Mouse (Mus musculus) regulatory T cell (primary cell): ENCODE measurements at regions not wholly inside any gene's neighbourhood (a gene's known extent, or its start where the extent isn't known, plus 50 kb on each side); places are given as distances from the start of the nearest gene placed in this dataset.

Experiments
- in situ Hi-C: fragments of 300-600 bp; cut with MboI, MseI; formaldehyde crosslinking; loops from one replicate; pipeline ENCODE4 v1.15.1; 2025; ENCODE audit warnings: high pct_unique_total_duplicates

GRCm38 (mm10) chr3:136611682-136612081 lies 58.2 kb upstream of the Ppp3ca start:
- in situ Hi-C loops: no loop called here

DNA sequence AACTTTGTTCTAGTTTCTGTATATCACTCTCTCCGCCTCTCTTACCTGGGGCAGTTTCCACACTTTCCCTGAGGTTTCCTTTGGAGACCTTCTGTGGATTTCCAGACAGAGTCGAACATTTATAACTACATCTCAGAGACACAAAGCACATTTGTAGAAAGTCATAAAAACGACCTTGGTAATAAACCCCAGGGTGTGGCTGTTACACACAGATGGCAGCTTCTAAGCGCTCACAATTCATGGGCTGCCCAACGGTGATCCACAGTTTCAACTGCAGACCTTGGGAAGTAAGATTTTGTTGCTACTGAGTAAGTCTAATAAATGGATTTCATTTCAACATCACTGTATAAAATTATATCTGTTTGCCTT lies 59.4 kb upstream of the Ppp3ca start:
- in situ Hi-C loops: no loop called here

DNA sequence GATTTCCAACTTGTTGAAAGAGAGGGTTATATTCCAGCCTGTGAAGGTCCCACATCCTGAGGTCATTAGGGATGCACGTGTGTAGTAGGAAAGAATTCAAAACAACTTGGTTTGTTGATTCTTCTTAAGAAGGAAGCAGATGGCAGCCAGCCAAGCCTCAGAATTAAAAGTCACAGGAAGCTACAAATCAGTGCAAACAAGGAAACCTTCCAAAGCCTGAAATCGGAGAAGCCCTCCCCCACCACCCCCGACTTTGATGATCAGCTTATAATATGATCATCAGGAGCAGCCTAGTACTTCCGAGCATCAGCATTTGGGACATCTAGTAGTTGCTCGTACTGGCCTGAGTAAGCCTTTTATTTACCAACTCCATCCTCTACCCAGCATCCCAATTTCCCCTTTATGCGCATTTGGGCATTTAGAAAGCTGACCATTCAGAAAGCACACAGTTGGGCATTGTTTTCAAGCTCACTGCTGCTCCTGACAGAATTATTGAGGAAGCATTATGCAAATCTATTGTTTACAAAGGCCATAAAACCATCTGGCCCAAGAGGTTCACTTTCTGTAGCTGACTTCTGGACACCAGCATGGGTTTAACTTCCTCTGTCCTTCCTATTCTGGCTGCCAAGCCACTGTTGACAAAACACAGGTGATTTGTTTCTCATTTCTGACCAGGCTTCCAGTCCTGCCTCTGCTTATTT lies 59.9 kb upstream of the Ppp3ca start:
- in situ Hi-C loops: no loop called here

- in situ Hi-C loops: no loop called here
Measured at GRCm38 (mm10) chr3:136601706-136602105, 68.2 kb upstream of the Ppp3ca start.

GRCm38 (mm10) chr3:136583937-136584336 lies 86.0 kb upstream of the Ppp3ca start:
- in situ Hi-C loops: no loop called here

- in situ Hi-C loops: no loop called here
Measured at GRCm38 (mm10) chr3:136578016-136578415, 91.9 kb upstream of the Ppp3ca start.

GRCm38 (mm10) chr3:136570517-136570916 lies 99.4 kb upstream of the Ppp3ca start:
- in situ Hi-C loops: no loop called here

DNA sequence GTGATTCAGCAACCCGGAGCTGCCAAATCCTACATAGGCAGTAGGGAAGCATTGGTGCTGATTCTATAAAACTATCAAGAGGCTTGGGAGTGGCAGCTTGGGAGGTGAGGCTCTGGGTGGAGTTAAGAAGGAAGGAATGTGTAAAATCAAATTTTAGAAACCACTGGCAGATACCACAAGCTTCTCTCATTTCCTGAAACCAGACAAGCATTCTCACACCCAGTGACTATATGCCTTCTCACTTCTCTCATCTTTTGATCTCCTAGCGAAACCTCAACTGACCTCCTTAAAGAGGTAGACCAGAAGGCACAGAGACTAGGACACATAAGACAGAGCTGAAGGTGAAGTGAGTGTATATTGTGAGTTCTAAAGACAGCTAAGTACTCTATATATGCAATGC lies 113.4 kb upstream of the Ppp3ca start:
- in situ Hi-C loops: no loop called here

DNA sequence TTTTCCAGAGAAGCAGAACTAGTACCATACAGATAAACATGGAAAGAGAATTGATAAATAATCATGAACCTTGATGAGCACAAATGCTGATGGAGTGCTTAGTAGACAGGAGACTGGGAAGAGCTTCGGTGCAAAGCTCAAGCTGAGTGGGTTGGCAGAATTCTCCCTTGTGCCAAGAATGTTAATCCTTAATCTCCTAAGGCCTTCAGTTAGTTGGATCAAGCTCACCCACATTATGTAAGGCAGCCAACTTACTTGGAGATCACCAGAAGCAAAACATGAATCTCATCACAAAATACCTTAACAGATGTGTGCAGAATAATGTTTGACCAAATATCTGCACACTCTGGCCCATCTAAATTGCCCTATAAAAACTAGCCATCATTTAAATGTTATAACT lies 120.5 kb upstream of the Ppp3ca start:
- in situ Hi-C loops: no loop called here

DNA sequence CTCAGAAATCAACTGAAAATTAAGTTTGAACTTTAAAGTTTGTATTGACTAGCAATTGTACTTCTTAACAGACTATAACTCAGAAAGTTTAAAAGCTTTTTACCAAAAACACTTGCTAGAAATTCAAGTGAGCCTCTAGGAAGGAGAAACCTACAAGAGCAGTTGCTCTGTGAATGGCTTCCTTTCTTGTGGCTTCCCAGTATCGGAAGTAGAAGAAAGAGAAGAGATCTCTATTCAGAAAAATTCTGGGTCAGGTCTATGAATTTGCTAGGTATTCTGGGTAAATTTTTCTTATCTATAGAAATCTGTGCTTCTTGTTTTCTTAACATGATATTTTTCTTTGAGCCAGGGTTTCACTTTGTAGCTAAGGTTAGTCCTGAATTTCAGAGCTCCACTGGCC lies 138.3 kb upstream of the Ppp3ca start:
- in situ Hi-C loops: no loop called here

DNA sequence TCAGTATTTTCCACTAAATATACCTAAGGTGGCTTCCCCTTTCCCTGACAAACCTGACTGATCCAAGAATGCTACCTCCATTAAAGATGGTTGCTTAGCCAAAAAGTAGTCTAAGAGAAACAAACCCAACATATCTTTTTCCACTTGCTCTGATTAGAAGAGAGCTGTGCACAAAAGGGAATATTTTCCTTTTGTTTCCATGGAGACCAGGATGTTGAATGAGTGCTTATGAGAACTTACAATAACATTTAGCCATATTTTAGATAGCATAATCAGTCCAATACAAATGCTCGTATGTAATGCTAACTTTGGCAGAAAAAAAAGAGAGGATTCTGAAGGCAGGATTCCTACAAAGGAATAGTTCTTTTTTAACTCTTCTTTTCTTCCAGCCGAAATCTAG lies 161.3 kb upstream of the Ppp3ca start:
- in situ Hi-C loops: no loop called here

DNA sequence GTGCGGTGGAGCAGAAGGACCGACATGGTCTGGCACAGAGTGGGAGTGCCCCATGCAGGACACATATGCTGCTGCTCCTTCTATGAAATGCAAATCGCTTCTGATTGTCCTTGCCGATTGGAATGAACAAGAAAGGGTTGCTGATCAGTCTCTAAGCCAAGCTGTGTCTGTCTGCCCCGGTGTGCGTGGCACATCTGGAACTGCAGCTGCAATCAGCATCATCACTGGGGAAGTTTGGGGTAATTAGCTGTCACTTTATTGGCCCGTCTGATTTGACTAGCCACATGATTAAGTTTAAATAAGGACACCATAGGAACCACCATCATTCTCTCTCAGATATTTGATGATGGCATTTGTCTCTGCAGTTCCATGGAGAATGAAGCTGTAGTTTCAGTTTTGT lies 162.9 kb upstream of the Ppp3ca start:
- in situ Hi-C loops: no loop called here

GRCm38 (mm10) chr3:136494831-136495230 lies 169.0 kb upstream of the Bank1 start:
- in situ Hi-C loops: no loop called here

DNA sequence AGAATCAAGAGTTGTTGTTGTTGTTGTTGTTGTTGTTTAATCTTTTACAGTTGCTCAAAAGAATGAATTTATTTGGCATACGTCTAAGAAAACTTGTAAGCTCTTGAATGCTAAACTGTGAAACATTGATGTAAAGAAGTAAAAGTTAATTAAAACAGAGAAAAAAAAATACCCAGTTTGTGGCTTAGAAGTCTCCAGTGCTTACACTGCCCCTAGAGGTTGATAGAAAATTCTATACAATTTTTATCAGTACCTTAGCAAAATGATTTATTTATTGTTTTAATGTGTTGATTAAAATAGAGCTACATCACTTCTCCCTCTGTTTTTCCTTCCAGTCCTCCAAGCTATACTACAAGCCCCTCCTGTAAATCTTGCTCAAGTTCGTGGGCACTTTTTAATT lies 165.8 kb upstream of the Bank1 start:
- in situ Hi-C loops: no loop called here

DNA sequence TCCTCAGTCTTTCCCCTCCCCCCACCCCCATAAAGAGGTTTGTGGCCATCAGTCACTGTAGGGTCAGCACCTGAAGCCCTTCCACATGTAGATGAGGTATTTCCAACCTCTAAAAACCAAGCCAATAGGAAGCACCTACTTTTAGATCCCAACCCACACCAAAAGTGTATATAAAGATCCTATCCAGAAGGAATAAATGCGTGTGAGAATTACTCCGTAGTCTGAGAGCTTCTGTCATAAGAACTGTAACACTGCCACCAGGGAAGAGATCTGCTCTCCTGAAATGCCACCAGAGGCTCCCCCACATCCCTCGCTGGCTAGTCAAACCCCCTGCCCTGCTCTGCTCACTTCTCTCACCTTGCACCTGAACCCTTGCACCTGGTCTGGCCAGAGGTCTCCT lies 145.8 kb upstream of the Bank1 start:
- in situ Hi-C loops: no loop called here

DNA sequence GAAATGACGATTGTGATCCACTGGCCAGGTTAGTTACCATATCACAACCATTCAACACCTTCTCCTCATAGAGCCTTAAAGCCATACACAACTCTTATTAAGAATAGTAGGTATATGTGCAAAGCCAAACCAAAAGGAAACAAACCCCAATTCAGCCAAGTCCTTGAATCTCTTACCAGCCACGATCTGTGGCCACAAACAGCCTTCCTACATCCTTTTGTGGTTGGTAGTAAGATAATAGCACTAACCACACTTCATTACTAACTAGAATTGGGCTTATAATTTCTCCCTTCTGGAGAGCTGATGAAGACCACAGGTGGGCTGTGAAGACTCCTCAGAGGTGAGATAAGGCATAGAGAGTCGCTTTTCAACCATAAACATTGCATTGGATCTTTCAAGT lies 136.9 kb upstream of the Bank1 start:
- in situ Hi-C loops: no loop called here

DNA sequence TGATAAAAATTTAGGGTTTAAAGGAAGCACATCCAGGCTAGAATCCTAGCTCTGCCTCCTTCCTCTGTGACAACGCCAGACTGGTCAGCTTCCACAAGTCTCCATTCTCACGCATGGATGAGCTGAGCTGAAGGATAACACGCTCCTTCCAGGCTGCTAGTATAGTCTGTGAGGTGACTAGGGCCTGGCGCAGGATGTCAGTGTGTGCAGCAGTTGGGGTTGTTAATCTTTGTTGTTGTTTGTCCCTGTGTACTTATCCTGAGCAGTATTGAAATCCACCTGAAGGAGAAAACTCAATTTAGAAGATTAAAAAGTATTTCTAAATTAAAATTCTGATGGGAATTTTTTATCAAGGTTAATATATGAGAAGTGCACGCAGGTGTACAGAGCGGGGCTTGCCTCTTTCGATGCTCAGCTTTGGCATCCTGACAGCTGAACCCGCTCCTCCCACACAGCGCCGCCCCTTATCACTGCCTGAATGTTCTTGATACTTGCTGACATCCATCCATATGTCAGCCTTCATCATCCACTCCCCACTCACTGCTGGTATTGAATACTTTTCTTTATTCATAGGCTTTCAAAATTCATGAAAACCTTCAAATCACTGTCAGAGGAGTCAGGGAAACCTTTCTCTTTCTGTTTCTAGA lies 130.7 kb upstream of the Bank1 start:
- in situ Hi-C loops: no loop called here

DNA sequence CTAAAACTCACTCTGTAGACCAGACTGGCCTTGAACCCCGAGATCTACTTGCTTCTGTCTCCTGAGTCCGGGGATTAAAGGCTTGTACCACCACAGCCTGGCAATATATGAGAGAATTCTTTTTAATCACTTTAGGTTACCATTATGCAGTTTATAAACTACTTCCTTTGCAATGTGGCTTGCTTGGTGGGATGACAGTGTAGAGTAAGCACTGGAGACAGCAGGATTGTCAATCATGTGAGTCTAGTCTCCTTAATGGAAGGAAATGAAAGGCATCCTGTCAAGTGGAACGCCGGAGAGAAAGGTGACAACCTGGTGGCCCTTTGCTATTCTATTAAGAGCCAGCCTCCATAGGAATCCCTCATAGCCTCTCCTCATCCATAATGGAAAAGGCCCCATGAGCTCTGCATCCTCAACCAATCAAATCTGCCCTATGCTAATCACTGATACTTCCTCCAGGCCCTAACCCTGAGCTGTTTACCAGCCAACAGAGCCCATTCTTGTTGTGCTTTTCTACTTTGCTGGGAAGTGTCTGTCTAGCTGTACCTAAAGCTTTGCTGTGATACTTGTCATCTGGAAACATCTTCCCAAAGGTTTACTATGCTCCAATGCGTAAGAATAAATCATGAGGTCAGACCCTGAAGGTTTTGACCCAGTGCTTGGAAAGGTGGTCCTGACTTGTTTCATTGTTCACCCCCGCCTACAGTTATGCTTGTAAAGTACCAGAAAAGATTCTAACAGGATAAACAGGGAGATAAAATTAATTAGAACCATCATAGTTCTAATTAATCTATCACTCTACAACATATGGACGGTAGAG lies 130.0 kb upstream of the Bank1 start:
- in situ Hi-C loops: no loop called here

GRCm38 (mm10) chr3:136454967-136455366 lies 129.1 kb upstream of the Bank1 start:
- in situ Hi-C loops: loop anchor here (5.0 kb wide), 1 partner anchor 97 kb away; no protein-coding TSS in a partner anchor

- in situ Hi-C loops: loop anchor here (5.0 kb wide), 1 partner anchor 101 kb away; no protein-coding TSS in a partner anchor
Measured at GRCm38 (mm10) chr3:136450986-136451774, 125.3 kb upstream of the Bank1 start.

DNA sequence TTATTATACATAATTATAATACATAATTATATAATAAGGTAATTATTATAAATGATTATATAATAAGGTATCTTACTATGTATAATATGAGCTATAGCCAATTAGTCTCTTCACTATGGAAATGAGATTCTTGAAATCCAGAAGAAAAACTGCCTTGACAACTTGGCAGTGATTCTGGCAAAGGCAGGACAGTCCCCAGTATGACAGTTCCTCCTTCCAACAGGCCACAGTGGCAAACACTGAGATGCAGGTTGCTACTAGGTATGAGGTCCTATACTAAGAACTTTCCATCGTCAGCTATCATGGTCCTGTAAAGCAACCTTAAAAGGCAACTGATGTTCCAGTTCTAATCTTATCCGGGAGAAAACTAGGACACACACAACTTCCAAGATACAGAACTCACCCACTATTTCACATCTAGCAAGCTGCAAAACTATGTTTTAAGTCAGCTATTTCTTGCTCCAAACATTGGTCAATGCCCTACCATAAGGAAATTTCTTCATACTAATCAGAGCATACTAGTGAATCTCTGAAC lies 124.6 kb upstream of the Bank1 start:
- in situ Hi-C loops: loop anchor here (5.0 kb wide), 1 partner anchor 102 kb away; no protein-coding TSS in a partner anchor

DNA sequence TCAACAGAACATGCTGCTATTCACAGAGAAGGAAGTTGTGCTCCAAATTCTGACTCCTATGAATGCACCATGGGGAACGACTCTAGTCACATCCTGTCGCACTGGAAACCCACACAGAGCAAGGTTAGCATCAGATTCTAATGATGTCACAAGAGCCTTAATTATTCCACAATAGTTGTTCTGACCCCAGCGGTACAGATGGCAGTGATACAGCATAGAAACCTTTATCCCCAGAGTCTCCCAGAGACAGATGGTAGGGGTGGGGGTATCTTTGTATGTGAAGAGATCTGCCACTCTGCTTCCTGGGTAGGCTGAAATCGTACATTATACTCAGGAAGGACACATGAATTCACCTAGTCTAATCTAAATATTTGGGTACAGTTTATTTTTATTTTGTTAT lies 123.5 kb upstream of the Bank1 start:
- in situ Hi-C loops: no loop called here
